Mouse (Mus musculus) liver, postnatal 0 days (tissue): ENCODE results near the gene Cdca5.
"Not testable (repeated sequence)": the region's sequence is repeated elsewhere in the genome, so short reads cannot be mapped to it uniquely, and the experiment has no call there.

ENCODE experiments used
- CTCF ChIP-seq: sonication (generic); IDR thresholded peaks from 2 replicates; pipeline ENCODE4 v1.5.1; 2016; ENCODE audit warnings: antibody characterized with exemption, low read depth
- EP300 ChIP-seq: IDR thresholded peaks from 2 replicates; pipeline ENCODE4 v1.6.1; 2016; ENCODE audit warnings: antibody characterized with exemption, low read depth, mild to moderate bottlenecking

DNA sequence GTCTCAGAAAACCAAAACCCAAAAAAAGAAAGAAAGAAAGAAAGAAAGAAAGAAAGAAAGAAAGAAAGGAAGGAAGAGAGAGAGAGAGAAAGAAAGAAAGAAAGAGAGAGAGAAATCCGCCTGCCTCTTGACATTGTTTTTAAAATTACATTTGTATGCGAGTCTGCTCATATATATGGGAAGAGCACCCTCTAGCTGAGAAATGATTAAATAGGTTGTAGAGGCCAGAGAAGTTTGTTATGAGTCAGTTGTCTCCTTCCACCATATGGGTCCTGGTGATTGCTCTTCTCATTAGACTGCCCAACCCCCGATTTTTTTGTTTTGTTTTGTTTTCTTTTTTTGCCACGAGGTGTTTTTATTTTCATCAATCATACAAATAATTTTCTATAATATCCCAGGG is 40.7 kb upstream of the Cdca5 start:
- TF ChIP-seq EP300, result not testable (repeated sequence)
- peak; percentile 64 for TF ChIP-seq CTCF
